Mouse (Mus musculus) hindbrain, postnatal 0 days (tissue): ENCODE measurements around the gene Gap43. TPM values are rescaled to one million over a fixed set of nuclear protein-coding genes. Genes with fewer than 3 reads are reported as not detected.
"Not testable (repeated sequence)": the region's sequence is repeated elsewhere in the genome, so short reads cannot be mapped to it uniquely, and the experiment has no call there.

Source experiments
- ATAC-seq: fragments of 200-750 bp; cut with Nextera tagmentation; 2 replicates; pipeline ENCODE4 v1.8.0; 2017; ENCODE audit warnings: mild to moderate bottlenecking, moderate TSS enrichment, moderate library complexity
- DNase-seq: peaks from one replicate; pipeline ENCODE4 v3.0.0-alpha.2; 2015; ENCODE audit warnings: low spot score
- H3K27ac ChIP-seq: fragments of 300-500 bp; sonication (generic); 2 replicates; pipeline ENCODE4 v1.5.1; 2014; ENCODE audit warnings: mild to moderate bottlenecking
- H3K27me3 ChIP-seq: fragments of 300-500 bp; sonication (generic); 2 replicates; pipeline ENCODE4 v1.6.1; 2014; ENCODE audit warnings: low read length, mixed read lengths; ENCODE audit not compliant: insufficient read depth
- H3K36me3 ChIP-seq: fragments of 300-500 bp; sonication (generic); 2 replicates; pipeline ENCODE4 v1.6.1; 2014; ENCODE audit warnings: low read length, mixed read lengths; ENCODE audit not compliant: insufficient read depth
- H3K4me1 ChIP-seq: fragments of 300-500 bp; sonication (generic); 2 replicates; pipeline ENCODE4 v1.6.1; 2014; ENCODE audit warnings: antibody characterized with exemption, low read length, mixed read lengths; ENCODE audit not compliant: insufficient read depth
- H3K4me2 ChIP-seq: fragments of 300-500 bp; sonication (generic); 2 replicates; pipeline ENCODE4 v1.6.1; 2014; ENCODE audit warnings: low read depth, mild to moderate bottlenecking, low read length, moderate library complexity, mixed read lengths
- H3K4me3 ChIP-seq: fragments of 300-500 bp; sonication (generic); 2 replicates; pipeline ENCODE4 v1.5.1; 2014; ENCODE audit warnings: low read length
- H3K9ac ChIP-seq: fragments of 300-500 bp; sonication (generic); replicated peaks from 2 replicates; pipeline ENCODE4 v1.6.1; 2014; ENCODE audit warnings: mild to moderate bottlenecking, low read length, moderate library complexity, mixed read lengths
- H3K9me3 ChIP-seq: fragments of 300-500 bp; sonication (generic); 2 replicates; pipeline ENCODE4 v1.6.1; 2016; ENCODE audit warnings: low read length, mixed read lengths
- CTCF ChIP-seq: IDR thresholded peaks from 2 replicates; pipeline ENCODE4 v1.5.1; 2016; ENCODE audit warnings: antibody characterized with exemption, control low read depth, low read depth
- WGBS: fragments of 180-500 bp; shearing (Covaris S2); extraction: QIAGEN DNeasy Blood & Tissue Kit; methylation state at CpG from one replicate; pipeline ENCODE4 v1.1.7; 2014; 5-methylcytosine and 5-hydroxymethylcytosine counted together
- microRNA-seq, 2 experiments: library from miRNA; unstranded; fragments of <30 nt; microRNA quantifications; one replicate each; pipeline ENCODE4; 2016
- polyA plus RNA-seq: library from polyadenylated mRNA; unstranded; fragments of >200 nt; fragmentation: Nextera tagmentation; extraction: Ambion mirVana; gene quantifications from 2 replicates; pipeline ENCODE4 v1.2.1, GENCODE M21; 2015
- total RNA-seq: library from RNA; depleted of rRNA; stranded (reverse); fragments of >200 nt; gene quantifications from 2 replicates; pipeline ENCODE4 v1.2.3, GENCODE M21; 2014

Gap43 gene
- total and polyA plus RNA-seq, 2 experiments from 2014 or later = 514 to 1,766 TPM

DNA sequence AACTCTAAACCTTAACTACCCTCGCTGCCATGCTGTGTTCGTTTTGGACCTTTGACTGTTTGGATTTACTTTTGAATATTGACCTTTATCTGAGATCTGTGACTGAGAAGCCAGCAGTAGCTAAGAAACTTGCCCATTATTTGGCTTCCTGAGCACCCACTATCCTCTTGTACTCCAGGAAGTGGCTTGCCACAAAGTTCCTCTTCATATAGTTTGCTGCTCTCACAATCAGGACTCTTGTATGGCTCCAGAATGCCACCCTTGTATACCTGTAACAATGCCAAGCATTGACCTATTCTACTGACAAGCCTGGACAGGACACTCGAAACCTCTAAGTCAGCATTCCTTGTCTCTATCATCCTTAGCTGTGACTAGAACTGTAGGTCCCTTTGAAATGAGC lies 75.3 kb downstream of the Gap43 start:
- Histone ChIP-seq H3K4me1 (no peaks in the 10 kb centered on the region), H3K9ac (no peak overlapping the region), H3K4me2 (no peak overlapping the region), H3K4me3 (no peak overlapping the region), H3K36me3 (no peaks in the 10 kb centered on the region), H3K9me3 (no peaks in the 10 kb centered on the region), H3K27me3 (no peaks in the 10 kb centered on the region), H3K27ac (no peak overlapping the region)
- DNase-seq = no peak
- ATAC-seq = no peak
- no peak for TF ChIP-seq CTCF
- 84% methylated on average over 3 of the region's 3 CpGs for WGBS

DNA sequence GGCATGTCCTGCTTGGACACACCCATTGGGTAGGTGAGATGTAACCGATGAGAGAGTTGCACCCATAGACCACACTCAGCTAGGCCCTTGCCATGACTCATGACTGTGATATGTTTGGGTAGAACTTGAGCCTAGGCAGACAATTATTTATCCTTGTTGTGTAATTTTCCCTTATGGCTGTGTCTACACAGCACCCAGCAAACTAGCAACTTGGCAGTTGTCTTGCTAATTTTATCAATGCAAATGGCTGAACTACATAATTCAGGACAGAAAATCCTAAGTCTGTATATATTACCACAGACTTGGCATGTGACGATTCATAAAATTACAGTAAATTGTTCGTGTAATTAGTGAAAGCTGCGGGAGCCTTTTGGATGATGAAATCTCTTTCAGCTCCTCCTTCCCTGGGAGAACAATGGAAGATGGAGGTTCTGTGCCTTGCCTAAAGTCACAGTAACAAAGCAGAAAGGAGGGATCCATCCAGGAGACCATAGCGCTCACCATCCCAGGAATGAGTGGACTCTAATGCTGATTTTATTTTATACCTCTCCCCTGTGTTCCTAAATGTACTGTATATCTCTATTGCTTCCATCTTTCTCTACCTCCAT lies 77.4 kb downstream of the Gap43 start:
- WGBS = 83% methylated on average over 5 of the region's 5 CpGs
- no peak overlapping the region for H3K4me3 ChIP-seq
- TF ChIP-seq CTCF = no peak
- no peak overlapping the region for H3K27ac ChIP-seq
- no peaks in the 10 kb centered on the region for H3K36me3 ChIP-seq
- ATAC-seq (no peak), DNase-seq (no peak)
- H3K9ac ChIP-seq = no peak overlapping the region
- no peaks in the 10 kb centered on the region for H3K4me1 ChIP-seq
- no peak overlapping the region for H3K4me2 ChIP-seq
- no peaks in the 10 kb centered on the region for H3K9me3 ChIP-seq
- H3K27me3 ChIP-seq = no peaks in the 10 kb centered on the region

GRCm38 (mm10) chr16:42255693-42256092 lies 84.8 kb downstream of the Gap43 start:
- ATAC-seq (peak; percentile 88), DNase-seq (peak; percentile 92)
- Histone ChIP-seq H3K4me2 (0 out of 2 replicates have a peak overlapping the region, but pooled peaks have one; percentile 21), H3K36me3 (no peaks in the 10 kb centered on the region), H3K9me3 (no peaks in the 10 kb centered on the region), H3K4me3 (no peak overlapping the region), H3K4me1 (no peaks in the 10 kb centered on the region), H3K9ac (no peak overlapping the region), H3K27me3 (no peaks in the 10 kb centered on the region), H3K27ac (peak overlapping the region; percentile 62)
- TF ChIP-seq CTCF = no peak
- 47% methylated on average over 11 of the region's 11 CpGs for WGBS

DNA sequence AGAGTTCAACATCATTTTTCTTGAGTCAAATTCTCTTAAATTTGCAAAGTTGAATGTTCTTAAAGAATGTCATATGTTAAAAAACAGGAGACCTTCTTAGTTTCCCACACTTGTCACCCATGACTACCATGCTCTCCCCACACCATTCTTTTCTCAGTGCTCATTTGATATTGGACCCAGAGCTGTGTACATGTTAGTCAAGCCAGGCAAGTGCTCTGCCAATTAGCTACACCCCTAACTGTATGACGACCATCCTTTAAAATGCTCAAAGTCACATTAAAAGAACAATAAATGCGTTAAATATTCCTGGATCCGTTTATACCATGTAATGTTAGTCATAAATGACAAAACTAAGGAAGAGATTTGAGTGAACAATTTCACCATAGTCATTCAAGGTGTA lies 85.2 kb downstream of the Gap43 start:
- Histone ChIP-seq H3K36me3 (no peaks in the 10 kb centered on the region), H3K9me3 (no peaks in the 10 kb centered on the region), H3K27ac (peak overlapping the region; percentile 62; the same call in 1 of the 2 replicates), H3K9ac (no peak overlapping the region), H3K27me3 (no peaks in the 10 kb centered on the region), H3K4me2 (0 out of 2 replicates have a peak overlapping the region, but pooled peaks have one; percentile 21), H3K4me1 (no peaks in the 10 kb centered on the region), H3K4me3 (no peak overlapping the region)
- DNase-seq = no peak
- WGBS = 64% methylated on average over 3 of the region's 3 CpGs
- ATAC-seq = 0 out of 2 replicates have a peak, but pooled peaks have one; percentile 49
- TF ChIP-seq CTCF = no peak

GRCm38 (mm10) chr16:42252252-42252651 lies 88.2 kb downstream of the Gap43 start:
- Histone ChIP-seq H3K4me2 (no peak overlapping the region), H3K9ac (no peak overlapping the region), H3K4me1 (no peaks in the 10 kb centered on the region), H3K27me3 (no peaks in the 10 kb centered on the region), H3K27ac (no peak overlapping the region), H3K4me3 (no peak overlapping the region), H3K9me3 (no peaks in the 10 kb centered on the region), H3K36me3 (no peaks in the 10 kb centered on the region)
- TF ChIP-seq CTCF = no peak
- 80% methylated on average over 5 of the region's 5 CpGs for WGBS
- DNase-seq (no peak), ATAC-seq (no peak)

GRCm38 (mm10) chr16:42244121-42244520 lies 96.3 kb downstream of the Gap43 start:
- not testable (repeated sequence) for H3K9me3 ChIP-seq, H3K4me2 ChIP-seq, ATAC-seq, H3K9ac ChIP-seq, H3K36me3 ChIP-seq, DNase-seq, H3K4me3 ChIP-seq, H3K27ac ChIP-seq, H3K4me1 ChIP-seq, H3K27me3 ChIP-seq
- 62% methylated on average over 3 of the region's 3 CpGs for WGBS

DNA sequence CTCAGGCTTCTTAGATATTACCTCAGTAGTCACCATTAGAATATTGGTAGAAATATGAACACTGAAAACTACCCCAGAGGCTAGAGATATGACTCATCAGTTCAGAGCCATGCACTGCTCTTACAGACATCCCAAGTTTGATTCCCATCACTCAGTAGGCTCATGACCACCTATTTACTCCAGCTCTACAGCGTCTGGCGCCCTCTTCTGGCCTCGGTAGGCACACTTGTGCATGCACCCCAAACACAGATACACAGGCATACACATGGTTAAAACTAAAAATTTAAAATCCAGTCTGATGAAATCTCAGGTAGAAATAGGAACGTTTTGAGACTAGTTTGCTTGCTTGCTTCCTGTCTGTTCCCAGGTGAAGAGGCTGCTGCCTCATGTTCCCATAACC lies 109.1 kb downstream of the Gap43 start:
- no peak for DNase-seq
- 72% methylated on average over 4 of the region's 4 CpGs for WGBS
- H3K27ac ChIP-seq = no peak overlapping the region
- no peak overlapping the region for H3K4me2 ChIP-seq
- no peaks in the 10 kb centered on the region for H3K9me3 ChIP-seq
- H3K9ac ChIP-seq = no peak overlapping the region
- no peaks in the 10 kb centered on the region for H3K36me3 ChIP-seq
- ATAC-seq = no peak
- TF ChIP-seq CTCF = peak; percentile 33
- H3K4me3 ChIP-seq = no peak overlapping the region
- H3K4me1 ChIP-seq = no peaks in the 10 kb centered on the region
- H3K27me3 ChIP-seq = no peaks in the 10 kb centered on the region

Small RNA genes within 50 kb of the gene (microRNA-seq; reads per million reads assigned to microRNA genes)
- 102 to 209 reads per million in 2 experiments for gene Mir6540
